Mouse (Mus musculus) C2C12 (cell line): ENCODE measurements at regions not wholly inside any gene's neighbourhood (a gene's known extent, or its start where the extent isn't known, plus 50 kb on each side); places are given as distances from the start of the nearest gene placed in this dataset.

Experiments used
- H3K27me3 ChIP-seq: one replicate; pipeline ENCODE4 v1.6.1; 2011; ENCODE audit not compliant: control insufficient read depth, insufficient read depth, insufficient read length
- H3K36me3 ChIP-seq: one replicate; pipeline ENCODE4 v1.6.1; 2011; ENCODE audit not compliant: control insufficient read depth, insufficient read depth
- H3K4me3 ChIP-seq: one replicate; pipeline ENCODE4 v1.5.1; 2011; ENCODE audit warnings: mild to moderate bottlenecking, control low read depth; ENCODE audit not compliant: poor library complexity, insufficient read depth, severe bottlenecking
- H3K79me2 ChIP-seq: one replicate; pipeline ENCODE4 v1.6.1; 2011; ENCODE audit not compliant: control insufficient read depth, insufficient read depth
- H3K79me3 ChIP-seq: one replicate; pipeline ENCODE4 v1.6.1; 2011; ENCODE audit warnings: low read depth, control low read depth
- H3ac ChIP-seq: one replicate; pipeline ENCODE3; 2011; ENCODE audit warnings: low read depth; ENCODE audit not compliant: control insufficient read depth, insufficient read length
- CEBPB ChIP-seq: IDR thresholded peaks from one replicate; pipeline ENCODE4 v1.6.1; 2011; ENCODE audit warnings: low read depth, mild to moderate bottlenecking, control low read depth, moderate library complexity
- CTCF ChIP-seq: IDR thresholded peaks from one replicate; pipeline ENCODE4 v1.5.1; 2011; ENCODE audit not compliant: control insufficient read depth, insufficient read depth, insufficient read length
- FOSL1 ChIP-seq: IDR thresholded peaks from one replicate; pipeline ENCODE4 v1.8.0; 2011; ENCODE audit warnings: mild to moderate bottlenecking, low read length; ENCODE audit not compliant: poor library complexity, insufficient read depth, severe bottlenecking
- MAX ChIP-seq: IDR thresholded peaks from one replicate; pipeline ENCODE4 v1.6.1; 2011; ENCODE audit warnings: mild to moderate bottlenecking, control low read depth
- MYOD1 ChIP-seq: IDR thresholded peaks from one replicate; pipeline ENCODE4 v1.6.1; 2011; ENCODE audit warnings: low read depth; ENCODE audit not compliant: control insufficient read depth, insufficient read length
- MYOG ChIP-seq: IDR thresholded peaks from one replicate; pipeline ENCODE4 v1.6.1; 2011; ENCODE audit not compliant: control insufficient read depth, insufficient read length; ENCODE audit errors: extremely low read depth
- USF1 ChIP-seq: IDR thresholded peaks from one replicate; pipeline ENCODE4 v1.6.1; 2011; ENCODE audit warnings: low read depth, mild to moderate bottlenecking, control low read depth, moderate library complexity

- H3K27me3 ChIP-seq: no peaks in the 10 kb centered on the region
- TF ChIP-seq CEBPB (no peak), MYOG (no peak), USF1 (no peak), MYOD1 (no peak), FOSL1 (no peak), MAX (no peak), CTCF (no peak)
- no peaks in the 10 kb centered on the region for H3K79me3 ChIP-seq
- no peaks in the 10 kb centered on the region for H3K79me2 ChIP-seq
- H3K36me3 ChIP-seq: no peaks in the 10 kb centered on the region
- H3K4me3 ChIP-seq: no peak overlapping the region
- H3ac ChIP-seq: no peak overlapping the region
Measured at GRCm38 (mm10) chr6:17400147-17400546, 63.5 kb upstream of the Met start.

- TF ChIP-seq MYOD1 (peak; percentile 19), CTCF (no peak), FOSL1 (peak; percentile 99)
- H3K79me3 ChIP-seq: no peaks in the 10 kb centered on the region
- H3ac ChIP-seq: no peak overlapping the region
- H3K27me3 ChIP-seq: no peaks in the 10 kb centered on the region
- no peak overlapping the region for H3K4me3 ChIP-seq
- no peaks in the 10 kb centered on the region for H3K79me2 ChIP-seq
- no peaks in the 10 kb centered on the region for H3K36me3 ChIP-seq
Measured at GRCm38 (mm10) chr6:17408094-17408493, 55.5 kb upstream of the Met start.

GRCm38 (mm10) chr6:17409703-17410408 lies 53.7 kb upstream of the Met start:
- Histone ChIP-seq H3K79me2 (no peaks in the 10 kb centered on the region), H3K27me3 (no peaks in the 10 kb centered on the region), H3K4me3 (no peak overlapping the region), H3K36me3 (no peaks in the 10 kb centered on the region), H3K79me3 (no peaks in the 10 kb centered on the region), H3ac (no peak overlapping the region)
- TF ChIP-seq CTCF (no peak), MYOG (no peak), MYOD1 (no peak), CEBPB (peak; percentile 78), USF1 (peak; percentile 45), MAX (no peak), FOSL1 (no peak)

DNA sequence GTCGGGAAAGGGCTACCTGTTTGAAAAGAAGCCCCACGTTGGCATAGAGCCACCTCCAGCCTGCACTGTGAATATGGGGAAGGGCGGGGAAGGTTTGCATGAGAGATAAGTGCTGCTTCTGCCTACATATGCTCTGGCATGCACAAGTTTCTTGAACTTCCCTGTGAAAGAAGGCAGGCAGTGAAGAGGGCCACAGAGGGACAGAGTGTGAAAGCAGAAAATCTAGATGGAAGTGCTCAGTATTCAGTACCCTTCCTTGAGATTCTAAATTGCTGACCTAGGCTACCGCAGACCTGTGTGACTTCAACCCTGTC lies 53.2 kb upstream of the Met start:
- Histone ChIP-seq H3K36me3 (no peaks in the 10 kb centered on the region), H3ac (no peak overlapping the region), H3K27me3 (no peaks in the 10 kb centered on the region), H3K79me3 (no peaks in the 10 kb centered on the region), H3K79me2 (no peaks in the 10 kb centered on the region), H3K4me3 (no peak overlapping the region)
- TF ChIP-seq MYOG (no peak), MAX (no peak)
